Mouse (Mus musculus) midbrain, embryonic 14.5 days (tissue): Measurements from ENCODE around the gene Havcr1. TPM values are rescaled to one million over a fixed set of nuclear protein-coding genes. Genes with fewer than 3 reads are reported as not detected.
"Not testable (repeated sequence)": the region's sequence is repeated elsewhere in the genome, so short reads cannot be mapped to it uniquely, and the experiment has no call there.

Experiments
- ATAC-seq: fragments of 200-750 bp; cut with Nextera tagmentation; 2 replicates; pipeline ENCODE4 v1.8.0; 2017; ENCODE audit warnings: moderate number of reproducible peaks, moderate library complexity; ENCODE audit not compliant: low FRiP score, low TSS enrichment
- DNase-seq: peaks from one replicate; pipeline ENCODE4 v3.0.0-alpha.2; 2015
- H3K27ac ChIP-seq: fragments of 300-500 bp; sonication (generic); replicated peaks from 2 replicates; pipeline ENCODE4 v1.5.1; 2014; ENCODE audit warnings: mild to moderate bottlenecking, low read depth, low read length, moderate library complexity
- H3K27me3 ChIP-seq: fragments of 300-500 bp; sonication (generic); 2 replicates; pipeline ENCODE4 v1.6.1; 2014; ENCODE audit warnings: low read length, control low read depth, mixed read lengths; ENCODE audit not compliant: control insufficient read depth, insufficient read depth
- H3K36me3 ChIP-seq: fragments of 300-500 bp; sonication (generic); 2 replicates; pipeline ENCODE4 v1.6.1; 2014; ENCODE audit warnings: low read length, control low read depth; ENCODE audit not compliant: control insufficient read depth, insufficient read depth
- H3K4me1 ChIP-seq: fragments of 300-500 bp; sonication (generic); 2 replicates; pipeline ENCODE4 v1.6.1; 2014; ENCODE audit warnings: mild to moderate bottlenecking, antibody characterized with exemption, low read length, control low read depth; ENCODE audit not compliant: control insufficient read depth, insufficient read depth
- H3K4me2 ChIP-seq: fragments of 300-500 bp; sonication (generic); 2 replicates; pipeline ENCODE4 v1.6.1; 2014; ENCODE audit warnings: mild to moderate bottlenecking, low read length, moderate library complexity
- H3K4me3 ChIP-seq: fragments of 300-500 bp; sonication (generic); replicated peaks from 2 replicates; pipeline ENCODE4 v1.5.1; 2014; ENCODE audit warnings: low read depth, low read length
- H3K9ac ChIP-seq: fragments of 300-500 bp; sonication (generic); replicated peaks from 2 replicates; pipeline ENCODE4 v1.6.1; 2014; ENCODE audit warnings: mild to moderate bottlenecking, low read length, moderate library complexity
- H3K9me3 ChIP-seq: fragments of 300-500 bp; sonication (generic); 2 replicates; pipeline ENCODE4 v1.6.1; 2016; ENCODE audit warnings: low read length, control low read depth, mixed read lengths; ENCODE audit not compliant: control insufficient read depth
- WGBS: fragments of 180-500 bp; shearing (Covaris S2); extraction: QIAGEN DNeasy Blood & Tissue Kit; methylation state at CpG from one replicate; pipeline ENCODE4 v1.1.7; 2014; 5-methylcytosine and 5-hydroxymethylcytosine counted together
- polyA plus RNA-seq: library from polyadenylated mRNA; unstranded; fragments of >200 nt; fragmentation: Nextera tagmentation; extraction: Ambion mirVana; gene quantifications from 2 replicates; pipeline ENCODE4 v1.2.1, GENCODE M21; 2014

Gene Havcr1
- polyA plus RNA-seq, 1 experiment from 2014 or later: not detected

DNA sequence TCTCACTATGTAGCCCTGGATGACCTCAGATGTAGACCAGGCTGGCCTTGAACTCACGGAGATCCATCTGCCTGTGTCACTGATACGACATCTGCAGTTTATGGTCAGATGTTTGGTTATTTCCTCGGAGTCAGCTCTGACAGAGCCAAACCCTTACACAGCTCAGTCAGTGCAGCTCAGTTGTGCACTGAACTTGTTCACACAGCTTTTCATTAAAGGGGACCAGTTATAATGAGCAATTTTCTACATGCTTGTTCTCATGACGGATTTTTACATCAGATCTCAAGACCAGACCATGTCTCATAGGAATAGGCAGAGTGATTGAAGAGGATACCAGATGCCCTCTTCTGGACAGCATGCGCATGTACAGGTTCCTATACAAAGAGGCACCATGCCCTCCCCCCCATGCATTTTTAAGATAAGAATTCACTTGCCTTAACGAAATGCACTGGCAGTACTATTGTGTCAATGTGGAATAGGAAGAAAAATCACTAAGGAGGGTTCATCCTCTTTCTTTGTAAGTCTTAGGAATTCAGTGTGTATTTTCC lies 1.6 kb upstream of the Havcr1 start:
- H3K36me3 ChIP-seq: no peaks in the 10 kb centered on the region
- no peak overlapping the region for H3K27ac ChIP-seq
- ATAC-seq (no peak; the same call in 1 of the 2 replicates), DNase-seq (peak; percentile 53)
- 63% methylated on average over 6 of the region's 6 CpGs for WGBS
- H3K27me3 ChIP-seq: no peaks in the 10 kb centered on the region
- no peaks in the 10 kb centered on the region for H3K4me1 ChIP-seq
- H3K4me2 ChIP-seq: no peak overlapping the region
- H3K9ac ChIP-seq: no peak overlapping the region
- H3K4me3 ChIP-seq: no peak overlapping the region
- H3K9me3 ChIP-seq: no peaks in the 10 kb centered on the region

DNA sequence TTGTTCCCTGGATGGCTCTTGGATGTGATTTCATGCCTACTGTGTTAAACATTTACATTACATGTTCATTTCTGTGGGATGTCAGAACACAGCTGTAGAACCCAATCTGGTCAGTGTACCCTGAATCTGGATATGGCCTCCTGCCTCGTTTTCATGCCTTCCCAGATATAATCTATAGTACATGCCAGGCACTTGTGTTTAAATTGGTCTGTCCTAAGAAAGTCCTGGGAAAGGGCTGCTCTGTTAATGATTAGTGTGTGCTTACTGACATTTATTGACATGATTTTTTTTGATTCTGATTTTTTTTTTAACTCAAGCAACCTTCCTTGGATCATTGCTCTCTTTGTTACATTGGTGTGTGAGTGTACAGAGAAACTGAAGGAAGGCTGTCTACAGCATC lies 263 bp upstream of the Havcr1 start:
- ATAC-seq: no peak
- Histone ChIP-seq H3K36me3 (no peaks in the 10 kb centered on the region), H3K27me3 (no peaks in the 10 kb centered on the region), H3K9me3 (no peaks in the 10 kb centered on the region), H3K4me1 (no peaks in the 10 kb centered on the region), H3K27ac (no peak overlapping the region), H3K4me2 (no peak overlapping the region), H3K9ac (no peak overlapping the region), H3K4me3 (no peak overlapping the region)
- no peak for DNase-seq
- 63% methylated on average over 1 of the region's 1 CpGs for WGBS

- Histone ChIP-seq H3K4me1 (no peaks in the 10 kb centered on the region), H3K36me3 (no peaks in the 10 kb centered on the region), H3K27me3 (no peaks in the 10 kb centered on the region), H3K9ac (no peak overlapping the region), H3K4me3 (no peak overlapping the region), H3K9me3 (no peaks in the 10 kb centered on the region), H3K27ac (no peak overlapping the region), H3K4me2 (no peak overlapping the region)
- ATAC-seq: no peak
- DNase-seq: no peak
- WGBS: 84% methylated on average over 4 of the region's 4 CpGs
Observed at GRCm38 (mm10) chr11:46739501-46739900, 4.6 kb downstream of the Havcr1 start.

DNA sequence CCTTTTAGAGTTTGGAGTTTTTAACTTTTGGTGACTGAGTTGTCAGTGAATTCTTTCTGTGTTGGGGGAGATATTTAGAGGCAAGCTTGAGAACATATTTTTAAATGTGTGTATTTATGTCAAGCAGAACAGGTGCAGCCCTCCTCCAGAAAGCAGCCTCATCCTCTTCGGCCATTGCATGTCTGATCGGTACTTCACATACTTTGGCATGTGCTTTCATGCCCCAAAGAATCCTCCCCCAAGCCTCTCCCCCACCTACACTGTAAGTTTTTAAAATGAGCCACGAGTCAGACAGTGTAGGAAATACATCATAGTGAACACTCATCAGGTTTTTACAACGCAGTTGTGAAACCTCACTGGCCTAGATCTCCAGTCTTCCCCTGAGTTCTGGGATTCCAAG lies 6.0 kb downstream of the Havcr1 start:
- H3K4me3 ChIP-seq: no peak overlapping the region
- H3K36me3 ChIP-seq: no peaks in the 10 kb centered on the region
- H3K9ac ChIP-seq: no peak overlapping the region
- no peak overlapping the region for H3K4me2 ChIP-seq
- ATAC-seq (no peak), DNase-seq (no peak)
- no peaks in the 10 kb centered on the region for H3K9me3 ChIP-seq
- no peaks in the 10 kb centered on the region for H3K4me1 ChIP-seq
- no peak overlapping the region for H3K27ac ChIP-seq
- WGBS: 87% methylated on average over 4 of the region's 4 CpGs
- no peaks in the 10 kb centered on the region for H3K27me3 ChIP-seq

DNA sequence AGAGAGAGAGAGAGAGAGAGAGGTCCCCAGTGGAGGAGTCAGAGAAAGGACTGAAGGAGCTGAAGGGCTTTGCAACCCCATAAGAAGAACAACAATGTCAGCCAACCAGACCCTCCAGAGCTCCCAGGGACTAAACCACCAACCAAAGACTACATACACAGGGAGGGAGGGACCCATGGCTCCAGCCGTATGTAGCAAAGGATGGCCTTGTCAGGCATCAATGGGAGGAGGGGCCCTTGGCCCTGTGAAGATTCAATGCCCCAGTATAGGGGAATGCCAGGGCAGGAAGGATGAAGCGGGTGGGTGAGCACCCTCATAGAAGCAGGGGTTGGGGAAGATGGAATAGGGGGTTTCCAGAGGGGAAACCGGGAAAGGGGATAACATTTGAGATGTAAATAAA lies 6.8 kb downstream of the Havcr1 start:
- H3K4me1 ChIP-seq: no peaks in the 10 kb centered on the region
- H3K27me3 ChIP-seq: no peaks in the 10 kb centered on the region
- H3K9ac ChIP-seq: no peak overlapping the region
- no peak for ATAC-seq
- no peaks in the 10 kb centered on the region for H3K9me3 ChIP-seq
- no peak overlapping the region for H3K27ac ChIP-seq
- H3K4me2 ChIP-seq: no peak overlapping the region
- no peak overlapping the region for H3K4me3 ChIP-seq
- no peak for DNase-seq
- H3K36me3 ChIP-seq: no peaks in the 10 kb centered on the region
- 72% methylated on average over 3 of the region's 3 CpGs for WGBS

- DNase-seq (no peak), ATAC-seq (no peak)
- H3K9ac ChIP-seq: no peak overlapping the region
- no peak overlapping the region for H3K4me2 ChIP-seq
- H3K27me3 ChIP-seq: no peaks in the 10 kb centered on the region
- no peaks in the 10 kb centered on the region for H3K36me3 ChIP-seq
- no peak overlapping the region for H3K27ac ChIP-seq
- H3K4me1 ChIP-seq: no peaks in the 10 kb centered on the region
- no peaks in the 10 kb centered on the region for H3K9me3 ChIP-seq
- WGBS: 60% methylated on average over 2 of the region's 2 CpGs
- H3K4me3 ChIP-seq: no peak overlapping the region
Observed at GRCm38 (mm10) chr11:46747996-46748395, 13.1 kb downstream of the Havcr1 start.

DNA sequence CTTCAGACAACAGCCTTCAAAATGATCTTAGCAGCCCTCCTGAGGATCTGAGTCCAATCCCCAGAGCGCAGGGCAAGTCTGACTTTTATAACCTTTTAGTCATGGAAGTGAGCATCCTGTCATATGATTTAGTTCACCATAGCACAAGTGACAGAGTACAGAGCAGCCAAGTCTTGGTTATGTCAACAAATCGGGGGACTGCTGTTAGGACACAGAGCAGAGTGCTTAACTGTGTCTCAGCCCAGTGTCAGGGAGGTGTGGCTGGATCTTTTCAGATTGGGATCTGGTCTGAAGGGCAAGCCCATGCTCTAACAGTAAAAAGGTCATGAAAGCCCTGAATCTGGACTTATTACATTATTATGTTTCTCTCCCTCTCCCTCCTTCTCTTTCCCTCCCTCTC lies 18.8 kb downstream of the Havcr1 start:
- no peak overlapping the region for H3K4me3 ChIP-seq
- H3K4me2 ChIP-seq: no peak overlapping the region
- no peak overlapping the region for H3K27ac ChIP-seq
- no peaks in the 10 kb centered on the region for H3K9me3 ChIP-seq
- H3K36me3 ChIP-seq: no peaks in the 10 kb centered on the region
- DNase-seq (no peak), ATAC-seq (no peak)
- H3K27me3 ChIP-seq: no peaks in the 10 kb centered on the region
- 85% methylated on average over 2 of the region's 2 CpGs for WGBS
- no peak overlapping the region for H3K9ac ChIP-seq
- H3K4me1 ChIP-seq: no peaks in the 10 kb centered on the region

DNA sequence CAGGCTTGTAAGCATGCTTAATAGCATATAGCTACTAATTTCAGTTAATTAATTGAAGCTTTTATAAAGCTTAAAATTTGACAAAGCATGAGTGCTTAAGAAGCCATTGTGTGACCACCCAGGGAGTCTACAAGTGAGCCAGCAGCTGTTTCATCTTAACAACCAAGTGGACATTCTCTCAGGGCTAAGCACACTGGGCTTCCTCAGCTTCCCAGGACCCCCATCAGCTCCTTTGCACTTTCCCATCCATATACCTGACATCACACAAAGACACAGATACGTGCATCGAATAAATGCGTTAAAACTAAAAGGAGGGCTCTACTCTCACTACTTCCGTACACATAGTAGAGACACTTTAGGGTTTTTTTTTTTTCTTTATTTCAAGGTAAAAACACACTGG lies 19.8 kb downstream of the Havcr1 start:
- H3K4me1 ChIP-seq: no peaks in the 10 kb centered on the region
- no peaks in the 10 kb centered on the region for H3K9me3 ChIP-seq
- no peak for ATAC-seq
- 65% methylated on average over 4 of the region's 4 CpGs for WGBS
- H3K27me3 ChIP-seq: no peaks in the 10 kb centered on the region
- H3K4me3 ChIP-seq: no peak overlapping the region
- no peak for DNase-seq
- no peak overlapping the region for H3K4me2 ChIP-seq
- no peak overlapping the region for H3K9ac ChIP-seq
- H3K36me3 ChIP-seq: no peaks in the 10 kb centered on the region
- no peak overlapping the region for H3K27ac ChIP-seq

DNA sequence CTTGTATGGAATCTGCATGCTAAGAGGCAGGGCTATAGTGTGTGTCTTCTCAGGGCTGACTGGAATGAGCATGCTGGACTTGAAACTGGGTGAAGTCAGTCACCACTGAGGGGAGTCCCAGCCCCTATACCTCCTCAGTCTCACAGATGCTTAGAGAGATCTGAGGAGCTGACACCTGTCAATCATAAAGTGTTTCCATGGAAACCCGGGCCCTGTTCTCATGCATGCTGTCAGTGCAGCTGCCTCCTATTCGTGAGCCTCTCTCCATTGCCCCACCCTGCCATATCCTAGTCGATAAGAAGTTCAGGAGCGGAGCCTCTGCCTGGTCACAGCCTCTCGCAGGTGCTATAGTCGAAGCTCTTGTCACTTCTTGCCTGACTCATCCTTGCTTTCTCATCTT lies 20.8 kb downstream of the Havcr1 start:
- H3K36me3 ChIP-seq, H3K9ac ChIP-seq, H3K4me2 ChIP-seq, H3K4me1 ChIP-seq, DNase-seq, H3K9me3 ChIP-seq, ATAC-seq, H3K4me3 ChIP-seq, H3K27ac ChIP-seq, H3K27me3 ChIP-seq: not testable (repeated sequence)
- WGBS: 81% methylated on average over 6 of the region's 6 CpGs
